Mouse (Mus musculus) stomach, embryonic 16.5 days (tissue): ENCODE data around the gene Olfr1443. TPM values are rescaled to one million over a fixed set of nuclear protein-coding genes. Genes with fewer than 3 reads are reported as not detected.
"Not testable (repeated sequence)": the region's sequence is repeated elsewhere in the genome, so short reads cannot be mapped to it uniquely, and the experiment has no call there.

ENCODE experiments used
- ATAC-seq: fragments of 200-750 bp; cut with Nextera tagmentation; 2 replicates; pipeline ENCODE4 v1.8.0; 2017; ENCODE audit warnings: moderate number of reproducible peaks, moderate TSS enrichment; ENCODE audit not compliant: insufficient read depth, low FRiP score
- H3K27ac ChIP-seq: fragments of 300-500 bp; sonication (generic); 2 replicates; pipeline ENCODE4 v1.5.1; 2014; ENCODE audit warnings: low read length
- H3K27me3 ChIP-seq: fragments of 300-500 bp; sonication (generic); 2 replicates; pipeline ENCODE4 v1.6.1; 2014; ENCODE audit warnings: low read length, control low read depth, mixed read lengths; ENCODE audit not compliant: control insufficient read depth, insufficient read depth
- H3K36me3 ChIP-seq: fragments of 300-500 bp; sonication (generic); 2 replicates; pipeline ENCODE4 v1.6.1; 2014; ENCODE audit warnings: low read length; ENCODE audit not compliant: control insufficient read depth, insufficient read depth
- H3K4me1 ChIP-seq: fragments of 300-500 bp; sonication (generic); 2 replicates; pipeline ENCODE4 v1.6.1; 2014; ENCODE audit warnings: low read length, control low read depth, mixed read lengths; ENCODE audit not compliant: control insufficient read depth, insufficient read depth
- H3K4me2 ChIP-seq: fragments of 300-500 bp; sonication (generic); 2 replicates; pipeline ENCODE4 v1.6.1; 2014; ENCODE audit warnings: low read depth, low read length, mixed read lengths
- H3K4me3 ChIP-seq: fragments of 300-500 bp; sonication (generic); replicated peaks from 2 replicates; pipeline ENCODE4 v1.5.1; 2014; ENCODE audit warnings: mild to moderate bottlenecking, low read length
- H3K9ac ChIP-seq: fragments of 300-500 bp; sonication (generic); 2 replicates; pipeline ENCODE4 v1.6.1; 2014; ENCODE audit warnings: low read length
- H3K9me3 ChIP-seq: fragments of 300-500 bp; sonication (generic); replicated peaks from 2 replicates; pipeline ENCODE4 v1.6.1; 2016; ENCODE audit warnings: low read length, control low read depth; ENCODE audit not compliant: control insufficient read depth
- WGBS: fragments of 180-500 bp; shearing (Covaris S2); extraction: QIAGEN DNeasy Blood & Tissue Kit; methylation state at CpG from one replicate; pipeline ENCODE4 v1.1.7; 2014; 5-methylcytosine and 5-hydroxymethylcytosine counted together
- polyA plus RNA-seq: library from polyadenylated mRNA; unstranded; fragments of >200 nt; fragmentation: Nextera tagmentation; extraction: Ambion mirVana; gene quantifications from 2 replicates; pipeline ENCODE4 v1.2.1, GENCODE M21; 2015

Gene Olfr1443
- polyA plus RNA-seq, 1 experiment from 2014 or later = not detected

DNA sequence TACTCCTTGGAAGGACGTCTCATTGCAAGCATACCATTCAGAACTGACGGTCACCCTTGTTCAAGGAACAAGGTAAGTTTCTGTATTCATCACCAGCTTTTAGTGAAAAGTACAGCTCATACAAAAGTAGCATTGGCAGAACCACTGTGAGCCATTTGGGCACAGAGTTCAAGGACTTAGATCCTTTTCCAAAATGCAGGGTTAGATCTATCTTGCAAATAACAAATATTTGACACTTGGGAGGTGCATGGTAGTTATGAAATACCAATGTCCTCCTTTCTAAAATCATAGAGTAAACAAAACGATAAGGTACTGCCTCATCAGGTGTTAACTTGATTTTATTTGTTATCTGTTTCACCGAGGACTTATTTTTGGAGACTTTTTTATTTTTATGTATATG is 6.9 kb upstream of the Olfr1443 start:
- Histone ChIP-seq H3K9ac (no peak overlapping the region), H3K4me2 (no peak overlapping the region), H3K4me1 (no peaks in the 10 kb centered on the region), H3K27ac (no peak overlapping the region), H3K9me3 (no peaks in the 10 kb centered on the region), H3K27me3 (no peaks in the 10 kb centered on the region), H3K36me3 (no peaks in the 10 kb centered on the region), H3K4me3 (no peak overlapping the region)
- WGBS = 81% methylated on average over 4 of the region's 4 CpGs
- ATAC-seq = no peak

DNA sequence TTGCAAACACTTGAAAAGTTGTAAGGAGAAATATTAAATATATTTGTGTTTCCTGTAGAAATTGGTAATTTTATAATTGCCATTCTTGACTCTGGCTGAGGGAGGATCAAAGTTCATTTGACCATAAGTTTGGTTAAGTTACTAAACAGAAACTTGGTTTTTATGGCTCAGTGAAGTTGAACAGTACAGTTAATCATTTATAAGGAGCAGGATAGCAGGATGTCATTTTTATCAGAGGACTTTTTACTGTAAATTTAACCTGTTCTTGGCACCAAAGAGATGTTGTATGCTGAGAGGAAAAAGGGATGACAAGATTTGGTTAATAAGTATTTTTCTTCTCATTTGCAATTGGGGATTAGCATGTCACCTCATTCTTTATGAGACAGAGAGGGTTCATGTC is 6.7 kb downstream of the Olfr1443 start:
- no peaks in the 10 kb centered on the region for H3K9me3 ChIP-seq
- H3K4me3 ChIP-seq = no peak overlapping the region
- no peak for ATAC-seq
- no peak overlapping the region for H3K9ac ChIP-seq
- no peak overlapping the region for H3K27ac ChIP-seq
- H3K4me1 ChIP-seq = no peaks in the 10 kb centered on the region
- no peak overlapping the region for H3K4me2 ChIP-seq
- H3K27me3 ChIP-seq = no peaks in the 10 kb centered on the region
- no peaks in the 10 kb centered on the region for H3K36me3 ChIP-seq

DNA sequence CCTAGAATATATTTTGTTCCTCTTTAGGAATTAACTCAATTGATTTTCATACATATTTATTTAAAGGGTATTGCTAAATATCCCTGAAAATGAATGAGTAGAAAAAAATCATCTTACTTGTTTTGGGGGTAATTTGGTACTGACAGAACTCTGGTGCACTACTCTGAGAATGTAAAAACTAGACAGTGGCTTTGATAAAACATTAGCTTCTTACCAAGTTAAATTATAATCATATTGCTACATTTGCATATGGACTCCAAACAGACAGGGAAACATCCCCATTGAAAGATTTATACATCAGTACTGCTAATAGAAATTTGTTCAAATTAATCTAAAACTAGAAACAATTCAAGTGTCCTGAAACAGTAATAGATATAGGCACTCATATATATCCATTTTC is 7.3 kb downstream of the Olfr1443 start:
- ATAC-seq = no peak
- Histone ChIP-seq H3K9ac (no peak overlapping the region), H3K27me3 (no peaks in the 10 kb centered on the region), H3K4me3 (no peak overlapping the region), H3K9me3 (no peaks in the 10 kb centered on the region), H3K27ac (no peak overlapping the region), H3K4me1 (no peaks in the 10 kb centered on the region), H3K36me3 (no peaks in the 10 kb centered on the region), H3K4me2 (no peak overlapping the region)

DNA sequence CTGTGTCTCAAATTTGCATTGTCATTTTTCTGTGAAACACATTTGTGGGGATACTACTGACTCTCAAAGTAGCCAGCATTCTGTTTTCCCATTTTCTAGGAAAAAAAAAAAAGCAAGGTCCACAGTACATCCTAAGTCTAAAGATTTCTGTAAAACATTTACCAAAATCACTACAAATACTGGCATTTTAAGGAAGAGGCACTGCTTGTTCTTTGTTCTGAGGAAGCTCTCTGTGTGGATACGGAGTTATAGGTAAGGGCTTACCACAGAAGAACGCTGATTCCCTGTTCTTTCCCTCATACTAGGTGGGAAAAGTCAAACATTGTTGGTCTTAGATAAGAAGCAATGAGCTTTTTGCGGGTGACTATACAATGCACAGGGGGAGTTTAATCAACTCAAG is 17.7 kb downstream of the Olfr1443 start, which contains the start of gene Keg1:
Gene Keg1 (plus strand): TSS at position 197 of the 400 bp plus-strand sequence.
- WGBS = 60% methylated on average over 3 of the region's 3 CpGs
- no peak for ATAC-seq

DNA sequence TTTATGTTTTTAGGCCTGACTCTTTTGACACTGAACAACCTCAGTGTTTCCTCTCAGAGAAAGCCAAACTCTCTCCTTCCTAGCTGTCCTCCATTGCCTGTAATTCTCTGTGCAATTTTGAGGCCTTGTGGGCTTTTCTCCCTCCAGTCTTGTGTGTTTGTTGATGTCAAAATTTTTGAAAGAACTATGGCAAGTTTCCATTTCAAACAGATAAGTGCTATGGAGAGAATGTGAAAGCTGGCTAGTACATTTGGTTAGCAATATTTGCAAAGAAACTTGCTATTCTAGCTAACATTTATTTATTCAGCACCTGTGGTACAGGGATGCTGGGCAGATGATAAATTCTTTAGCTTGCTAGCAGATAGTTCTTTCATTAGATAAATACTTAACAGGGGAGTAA is 18.3 kb downstream of the Olfr1443 start:
- no peak overlapping the region for H3K4me3 ChIP-seq
- ATAC-seq = no peak

More for the DNA sequence above, 17.7 kb downstream of the Olfr1443 start, which contains the start of gene Keg1:
- Histone ChIP-seq H3K4me3 (no peak within 1 kb of the TSS), H3K27ac (no peak within 1 kb of the TSS), H3K27me3 (no peaks in the 10 kb centered on the region), H3K36me3 (no peaks in the 10 kb centered on the region), H3K4me2 (no peak within 1 kb of the TSS), H3K9me3 (no peaks in the 10 kb centered on the region), H3K4me1 (no peaks in the 10 kb centered on the region), H3K9ac (no peak within 1 kb of the TSS)

DNA sequence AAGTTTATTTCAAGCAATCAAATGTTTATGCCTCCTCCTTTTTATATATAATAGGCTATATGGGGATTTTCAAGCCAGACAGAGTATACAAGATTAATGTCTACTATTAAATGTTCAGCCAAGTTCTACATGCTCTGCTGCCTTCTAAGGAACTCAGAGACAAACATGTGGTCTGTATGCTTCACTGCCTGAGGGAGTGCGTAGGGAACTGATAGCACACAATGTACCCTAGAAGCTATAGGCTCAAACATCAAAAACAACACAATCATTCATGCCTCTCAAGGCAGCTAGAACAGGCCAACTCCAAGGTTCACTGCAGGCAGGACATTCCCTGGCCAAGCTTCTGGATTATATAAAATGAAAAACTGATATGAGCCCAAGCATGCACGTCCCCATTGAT is 30.5 kb downstream of the Olfr1443 start:
- no peaks in the 10 kb centered on the region for H3K4me1 ChIP-seq
- H3K4me3 ChIP-seq = no peak overlapping the region
- H3K36me3 ChIP-seq = no peaks in the 10 kb centered on the region
- no peaks in the 10 kb centered on the region for H3K27me3 ChIP-seq
- WGBS = 55% methylated on average over 2 of the region's 2 CpGs
- ATAC-seq = no peak; the same call in 1 of the 2 replicates
- H3K9ac ChIP-seq = no peak overlapping the region
- H3K4me2 ChIP-seq = no peak overlapping the region
- H3K27ac ChIP-seq = no peak overlapping the region
- H3K9me3 ChIP-seq = no peaks in the 10 kb centered on the region

More for the DNA sequence above, 18.3 kb downstream of the Olfr1443 start:
- no peaks in the 10 kb centered on the region for H3K4me1 ChIP-seq
- H3K27ac ChIP-seq = no peak overlapping the region
- no peak overlapping the region for H3K4me2 ChIP-seq
- H3K36me3 ChIP-seq = no peaks in the 10 kb centered on the region
- H3K9ac ChIP-seq = no peak overlapping the region
- no peaks in the 10 kb centered on the region for H3K27me3 ChIP-seq
- H3K9me3 ChIP-seq = no peaks in the 10 kb centered on the region

DNA sequence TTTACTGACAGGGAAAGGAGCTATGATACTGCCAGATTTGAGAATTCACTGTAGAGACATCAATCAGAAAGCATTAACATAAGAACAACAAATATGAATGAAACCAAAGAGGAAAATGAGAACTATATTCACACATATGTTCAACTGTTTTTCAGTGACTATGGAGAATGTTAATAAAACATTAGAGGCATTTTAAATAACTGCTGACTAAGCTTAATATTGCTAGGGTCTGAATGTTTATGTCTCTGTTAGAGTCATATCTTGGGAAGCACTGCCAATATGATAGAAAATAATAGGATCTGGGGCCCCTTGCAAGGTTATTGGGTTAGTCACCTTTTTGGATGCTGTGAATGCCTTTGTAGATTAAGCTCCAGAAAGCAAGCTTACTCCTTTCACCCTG is 31.1 kb downstream of the Olfr1443 start:
- Histone ChIP-seq H3K27me3 (no peaks in the 10 kb centered on the region), H3K4me2 (no peak overlapping the region), H3K9me3 (no peaks in the 10 kb centered on the region), H3K4me1 (no peaks in the 10 kb centered on the region), H3K9ac (no peak overlapping the region), H3K27ac (no peak overlapping the region), H3K4me3 (no peak overlapping the region), H3K36me3 (no peaks in the 10 kb centered on the region)
- no peak for ATAC-seq

DNA sequence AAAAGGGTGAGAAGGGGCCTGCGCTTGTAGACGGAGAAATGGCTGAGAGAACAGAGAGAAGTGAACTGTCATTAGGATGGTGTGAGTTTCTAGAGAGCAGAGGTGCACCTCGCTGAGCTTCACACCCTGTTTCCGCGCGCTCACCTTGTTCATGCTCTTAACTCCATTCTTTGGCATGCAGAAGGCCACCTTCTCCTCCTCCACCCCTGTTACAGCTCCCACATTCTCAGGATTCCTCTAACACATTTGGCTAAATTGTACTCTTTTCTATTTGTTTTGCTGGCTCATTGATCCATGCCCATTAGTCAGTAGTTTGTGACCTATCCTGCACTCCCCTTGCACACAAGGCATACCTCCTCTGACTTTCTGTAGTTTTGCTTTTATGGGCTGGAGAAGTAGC is 41.3 kb downstream of the Olfr1443 start:
- Histone ChIP-seq H3K27me3 (no peaks in the 10 kb centered on the region), H3K27ac (no peak overlapping the region), H3K9me3 (no peaks in the 10 kb centered on the region), H3K4me1 (no peaks in the 10 kb centered on the region), H3K36me3 (no peaks in the 10 kb centered on the region), H3K4me3 (no peak overlapping the region), H3K4me2 (no peak overlapping the region), H3K9ac (no peak overlapping the region)
- 66% methylated on average over 6 of the region's 6 CpGs for WGBS
- ATAC-seq = no peak

DNA sequence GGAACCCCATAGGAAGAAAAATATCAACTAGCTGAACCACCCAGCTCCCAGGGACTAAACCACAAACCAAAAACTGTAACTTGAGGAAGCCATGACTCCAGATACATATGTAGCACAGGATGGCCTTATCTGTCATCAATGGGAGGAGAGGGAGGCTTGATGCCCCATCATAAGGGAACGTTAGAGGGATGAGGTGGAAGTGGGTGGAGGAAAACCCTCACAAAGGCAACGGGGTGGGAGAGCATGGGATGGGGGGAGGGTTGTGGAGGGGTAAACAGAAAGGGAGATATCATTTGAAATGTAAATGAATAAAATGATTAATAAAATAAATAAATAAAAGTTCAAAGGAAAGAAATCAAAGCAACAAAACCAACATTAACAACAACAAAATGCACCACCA is 42.6 kb downstream of the Olfr1443 start:
- Histone ChIP-seq H3K9me3 (no peaks in the 10 kb centered on the region), H3K36me3 (no peaks in the 10 kb centered on the region), H3K27ac (no peak overlapping the region), H3K27me3 (no peaks in the 10 kb centered on the region), H3K4me3 (no peak overlapping the region), H3K4me2 (no peak overlapping the region), H3K4me1 (no peaks in the 10 kb centered on the region), H3K9ac (no peak overlapping the region)
- 65% methylated on average over 2 of the region's 2 CpGs for WGBS
- no peak for ATAC-seq

DNA sequence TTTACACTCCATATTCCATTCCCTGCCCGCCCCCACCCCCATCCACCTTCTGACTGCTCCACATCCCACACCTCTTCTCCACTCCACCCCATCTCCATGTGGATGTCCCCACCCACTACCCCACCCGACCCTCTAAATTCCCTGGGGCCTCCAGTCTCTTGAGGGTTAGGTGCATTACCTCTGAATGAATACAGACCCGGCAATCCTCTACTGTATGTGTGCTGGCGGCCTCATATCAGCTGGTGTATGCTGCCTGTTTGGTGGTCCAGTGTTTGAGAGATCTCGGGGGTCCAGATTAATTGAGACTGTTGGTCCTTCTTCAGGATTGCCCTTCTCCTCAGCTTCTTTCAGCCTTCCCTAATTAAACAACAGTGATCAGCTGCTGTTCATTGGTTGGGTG is 43.0 kb downstream of the Olfr1443 start:
- H3K27ac ChIP-seq, H3K4me2 ChIP-seq, H3K9me3 ChIP-seq, H3K4me3 ChIP-seq, H3K4me1 ChIP-seq, H3K27me3 ChIP-seq, H3K36me3 ChIP-seq, H3K9ac ChIP-seq, ATAC-seq: not testable (repeated sequence)
- WGBS = 88% methylated on average over 5 of the region's 5 CpGs
